Mouse (Mus musculus) urinary bladder, postnatal 14 days (tissue): Measurements from ENCODE around the gene Wdfy3.

ENCODE experiments used
- DNase-seq: peaks from one replicate; pipeline ENCODE4 v3.0.0; 2021; ENCODE audit warnings: low spot score

Gene Wdfy3

DNA sequence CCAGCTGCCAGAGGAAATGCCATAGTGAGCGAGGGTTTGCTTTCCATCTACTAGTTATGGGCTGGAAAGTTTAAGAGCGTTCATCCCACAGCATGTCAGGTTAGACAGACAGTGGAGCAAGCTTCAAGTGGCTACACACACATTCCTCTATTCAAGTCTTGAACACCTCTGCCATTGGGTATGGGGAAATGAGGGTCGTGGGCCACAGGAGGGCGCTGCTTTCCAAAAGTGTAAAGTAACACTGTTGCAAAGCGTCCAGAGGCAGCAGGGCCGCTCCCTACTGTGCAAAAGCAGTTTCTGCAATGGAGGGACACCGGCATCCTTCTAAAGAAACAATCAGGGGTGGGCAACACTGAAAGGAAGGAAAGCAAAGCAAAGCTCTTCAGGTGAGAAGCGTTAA, 235.8 kb downstream of the Wdfy3 start:
- DNase-seq = no peak

GRCm38 (mm10) chr5:101832991-101833390, 236.7 kb downstream of the Wdfy3 start:
- DNase-seq = no peak

DNA sequence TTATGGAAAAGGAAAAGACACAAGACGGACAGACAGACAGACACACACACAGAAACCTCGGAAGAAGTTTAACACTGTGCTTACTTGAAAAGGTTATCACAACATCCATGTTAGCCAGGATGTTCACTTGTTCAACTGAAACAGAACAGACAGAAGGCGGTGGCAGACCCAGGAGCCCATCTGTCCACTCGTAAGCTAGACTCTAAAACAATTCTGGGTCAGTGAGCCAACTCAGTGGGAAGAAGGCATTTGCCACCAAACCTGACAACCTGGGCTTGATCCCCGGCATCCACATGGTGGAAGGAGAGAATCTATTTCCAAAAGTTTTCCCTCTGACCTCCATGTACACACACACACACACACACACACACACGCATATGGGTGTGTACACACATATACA, 237.7 kb downstream of the Wdfy3 start:
- DNase-seq = no peak

DNA sequence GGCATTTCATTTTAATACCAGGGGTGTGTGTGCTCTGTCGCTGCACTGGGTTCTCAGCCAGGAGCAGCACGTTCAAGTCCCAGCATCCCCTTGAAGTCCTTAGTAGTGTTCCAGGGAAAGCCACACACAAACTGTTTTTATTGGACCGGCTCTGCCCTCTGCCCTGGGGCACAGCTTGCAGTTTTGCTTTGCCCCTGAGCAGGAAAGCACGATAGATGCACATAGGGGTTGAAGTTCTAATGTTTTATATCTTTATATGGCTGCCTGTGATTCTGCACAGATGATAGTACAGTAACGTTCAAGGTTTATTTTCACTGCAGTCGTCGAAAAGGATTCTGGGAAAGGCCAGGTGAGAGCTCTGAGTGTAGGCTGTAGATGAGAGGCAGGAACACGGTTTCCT, 239.5 kb downstream of the Wdfy3 start:
- no peak for DNase-seq

GRCm38 (mm10) chr5:101828932-101829331, 240.8 kb downstream of the Wdfy3 start:
- DNase-seq = no peak

GRCm38 (mm10) chr5:101827477-101827876, 242.2 kb downstream of the Wdfy3 start:
- peak; percentile 27 for DNase-seq

- DNase-seq = peak; percentile 67
Observed at GRCm38 (mm10) chr5:101826531-101826970, 243.2 kb downstream of the Wdfy3 start.

- no peak for DNase-seq
Observed at GRCm38 (mm10) chr5:101825111-101825911, 244.4 kb downstream of the Wdfy3 start.

DNA sequence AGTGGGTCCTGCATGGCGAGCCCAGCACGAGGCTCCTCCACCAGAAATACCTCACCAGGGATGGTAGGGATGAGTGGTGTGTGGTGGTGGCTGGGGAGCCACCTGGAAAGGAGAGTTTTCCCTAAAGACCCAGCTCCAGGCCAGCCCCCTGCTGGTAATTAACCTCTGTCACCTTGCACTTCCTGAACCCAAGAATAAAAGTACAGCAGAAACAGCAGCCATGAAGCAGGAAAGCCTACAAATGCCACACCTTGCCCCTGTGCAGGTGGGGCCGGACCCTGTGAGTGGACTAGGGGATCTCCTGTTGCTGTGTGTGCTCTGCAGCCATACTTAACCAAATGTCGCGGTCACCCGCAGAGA, 247.4 kb downstream of the Wdfy3 start:
- DNase-seq = no peak

- DNase-seq = no peak
Observed at GRCm38 (mm10) chr5:101821491-101822310, 248.0 kb downstream of the Wdfy3 start.

- DNase-seq = no peak
Observed at GRCm38 (mm10) chr5:101821052-101821451, 248.7 kb downstream of the Wdfy3 start.

DNA sequence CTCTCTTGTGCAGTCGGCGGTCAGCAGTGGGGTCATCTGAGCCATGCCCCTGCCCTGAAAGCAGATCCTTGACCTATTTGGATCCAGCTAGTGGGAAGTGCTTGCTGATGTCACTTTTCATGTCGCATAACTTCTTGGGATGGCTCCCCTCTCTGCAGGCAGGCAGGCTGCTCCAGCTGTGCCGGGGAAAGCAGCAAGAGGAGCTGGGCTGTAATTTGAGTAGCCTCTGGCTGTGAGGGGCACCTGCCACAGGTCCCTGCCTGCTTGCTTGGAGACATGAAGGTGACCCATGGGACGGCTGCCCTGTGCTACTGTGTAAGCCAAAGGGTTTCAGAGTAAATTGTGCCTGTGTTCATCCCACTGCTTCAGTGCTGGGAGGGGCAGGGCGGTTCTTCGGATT, 249.9 kb downstream of the Wdfy3 start:
- DNase-seq = no peak

GRCm38 (mm10) chr5:101819216-101819615, 250.5 kb downstream of the Wdfy3 start:
- DNase-seq = no peak

DNA sequence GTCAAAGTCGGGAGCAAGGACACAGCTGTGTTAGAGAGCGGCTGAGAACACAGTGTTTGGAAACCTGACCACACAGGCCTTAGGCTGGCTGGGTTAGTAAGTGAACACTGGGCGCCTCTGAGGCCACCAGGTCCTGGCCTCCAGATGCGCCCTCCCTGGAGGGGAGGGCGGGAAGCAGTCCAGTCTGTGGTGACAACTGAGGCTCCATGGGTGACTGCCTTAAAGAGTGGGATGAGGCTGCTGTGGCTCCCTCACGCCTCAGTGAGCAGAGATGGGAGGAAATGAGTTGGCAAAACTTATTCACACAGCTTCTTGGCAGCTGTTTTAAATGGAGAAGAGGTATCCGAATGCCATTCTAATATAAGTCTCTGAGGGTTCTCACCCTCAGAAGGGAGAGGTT, 252.9 kb downstream of the Wdfy3 start:
- no peak for DNase-seq

DNA sequence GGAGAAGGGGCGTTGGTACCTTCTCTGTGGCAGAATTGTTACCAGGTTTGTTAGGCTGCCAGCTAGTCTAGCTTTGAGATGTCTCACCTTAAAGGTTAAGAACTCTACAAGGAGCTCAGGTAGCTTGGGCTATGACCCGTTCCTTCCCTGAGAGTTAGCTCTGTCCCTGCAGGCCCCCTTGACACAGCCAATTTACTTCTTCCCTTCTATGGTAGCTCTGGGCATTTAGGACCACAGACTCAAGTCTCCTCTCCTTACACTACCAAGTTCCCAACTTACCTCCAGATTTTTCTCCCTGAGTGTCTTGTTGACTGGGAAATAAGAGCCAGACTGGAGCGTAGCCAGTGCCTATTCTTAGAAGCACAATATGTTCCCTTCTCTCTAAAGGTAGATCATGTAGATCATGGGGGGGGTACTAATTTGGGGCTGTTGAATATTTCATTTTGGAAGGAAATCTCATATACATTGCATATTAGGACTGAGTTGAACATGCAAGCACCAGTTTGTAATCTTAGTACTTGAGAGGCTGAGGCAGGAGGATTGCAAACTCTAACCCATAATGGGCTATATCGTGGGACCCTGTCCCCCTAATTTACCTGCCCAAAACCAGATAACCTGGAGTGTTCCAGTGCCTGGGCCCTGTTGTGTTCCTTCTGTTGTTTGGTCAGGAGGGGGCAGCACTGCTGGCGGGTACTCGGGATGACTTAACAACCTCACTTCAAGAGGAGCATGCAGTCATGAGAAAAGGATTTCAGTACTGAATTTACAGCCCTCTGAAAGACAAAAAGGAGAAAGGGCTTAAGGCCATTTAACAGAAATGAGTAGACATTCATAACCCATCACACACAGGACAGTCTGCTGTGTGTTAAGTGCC, 258.2 kb downstream of the Wdfy3 start:
- no peak for DNase-seq

GRCm38 (mm10) chr5:101802358-101803022, 267.2 kb downstream of the Wdfy3 start:
- DNase-seq = no peak

GRCm38 (mm10) chr5:101801891-101802290, 267.8 kb downstream of the Wdfy3 start:
- DNase-seq = no peak

- DNase-seq = no peak
Observed at GRCm38 (mm10) chr5:101792665-101793064, 277.1 kb downstream of the Wdfy3 start.

DNA sequence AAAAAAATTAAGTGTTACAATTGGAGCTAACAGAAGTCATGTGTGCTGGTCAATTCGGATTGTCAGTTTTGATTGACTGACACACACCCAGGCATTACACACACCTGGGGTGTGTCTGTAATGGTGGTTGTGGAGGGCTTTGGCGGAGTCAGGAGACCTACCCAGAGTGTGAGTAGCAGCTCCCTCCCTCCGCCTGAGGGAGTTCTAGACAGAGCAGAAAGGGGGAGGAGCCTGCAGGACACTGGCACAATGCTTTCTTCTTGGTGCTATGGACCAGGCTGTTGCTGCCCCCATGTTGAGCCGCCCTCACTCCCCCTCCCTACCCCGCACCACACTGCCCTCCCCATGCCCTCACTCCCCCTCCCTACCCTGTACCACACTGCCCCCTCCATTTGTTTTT, 279.2 kb downstream of the Wdfy3 start:
- DNase-seq = no peak

DNA sequence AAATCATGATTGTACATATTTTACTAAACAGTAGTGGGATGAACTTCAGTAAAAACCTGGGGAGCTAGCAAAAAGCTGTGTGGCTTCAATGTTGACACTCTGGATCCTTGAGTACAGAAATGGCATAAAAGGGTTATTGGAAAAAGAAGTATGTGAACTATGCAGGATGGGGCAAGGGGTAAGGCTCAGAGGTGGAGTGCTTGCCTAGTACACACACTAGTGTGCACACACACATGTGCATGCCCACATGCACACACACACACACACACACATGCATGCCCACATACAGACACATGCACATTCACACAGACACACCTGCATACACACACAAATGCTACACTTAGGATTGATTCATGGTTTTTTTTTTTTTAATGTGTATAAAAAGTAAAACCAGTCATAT, 280.0 kb downstream of the Wdfy3 start:
- DNase-seq = no peak

DNA sequence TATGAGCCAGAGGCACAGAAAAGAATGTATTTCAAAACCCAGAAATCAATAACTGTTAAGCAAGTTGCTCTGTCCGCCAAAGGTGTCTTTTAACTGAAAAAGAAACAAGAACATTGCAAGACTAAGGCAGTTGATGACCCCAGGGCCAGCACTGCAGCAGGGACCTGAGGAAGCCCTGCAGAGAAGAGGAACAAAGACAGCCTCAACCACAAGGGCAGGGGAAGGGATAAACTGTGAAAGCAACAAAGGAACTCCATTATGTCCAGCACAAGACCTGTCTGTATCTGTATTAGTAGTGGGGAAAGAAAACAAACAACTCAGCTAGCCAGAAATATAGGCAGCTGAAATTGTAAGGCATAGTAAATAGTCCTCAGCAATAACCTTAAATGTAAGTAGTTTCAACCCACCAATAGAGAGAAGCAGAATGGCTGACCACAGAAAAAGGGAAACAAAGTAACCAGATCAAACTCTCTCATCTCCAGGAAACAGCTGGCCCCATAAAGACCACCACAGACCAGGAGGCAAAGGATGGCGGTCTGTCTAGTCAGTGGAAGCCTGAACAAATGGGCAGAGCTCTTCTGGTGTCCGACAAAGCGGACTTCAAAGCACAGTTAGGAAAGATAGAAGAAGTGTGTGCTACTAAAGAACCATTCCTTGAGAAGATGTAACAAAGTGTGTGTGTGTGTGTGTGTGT, 283.7 kb downstream of the Wdfy3 start:
- DNase-seq = no peak
